9 mouse cellular contexts compared by ENCODE assay signal in genomic region chr2:26486835-26487321, GRCm38 (mm10). TPM values are rescaled to one million over a fixed set of nuclear protein-coding genes. Genes with fewer than 3 reads are reported as not detected.
DNase-seq lines count a peak whose midpoint lies in the region; ATAC-seq and TF ChIP-seq lines count a peak whose summit lies in the region.
"Had no signal": no experiment of that assay in that cellular context is flagged by ENCODE, and none has a peak within 500 bp of the region (broad histone marks: within the 10 kb centered on the region; RNA-seq: fewer than 3 reads in every experiment).

No protein-coding gene starts in this region.

- H3K4me1 ChIP-seq in forebrain, embryonic 12.5 days: peaks cover 98% of the 10 kb centered on the region
- H3K4me1 ChIP-seq in intestine, embryonic 16.5 days (ENCODE audit: control insufficient read depth, insufficient read depth, low read length): peaks cover 85% of the 10 kb centered on the region

- peak overlapping the region; percentile 46 for H3K4me2 ChIP-seq in forebrain, embryonic 12.5 days
- H3K4me2 ChIP-seq in intestine, embryonic 16.5 days (ENCODE audit: low read depth, low read length): no peak overlapping the region

- no peak for TF ChIP-seq CTCF in left cerebral cortex, adult 2 months (IDR thresholded peaks at IDR 0.05)

- peak overlapping the region; percentile 40; the same call in 1 of the 2 replicates for H3K27ac ChIP-seq in left cerebral cortex, adult 2 months
- H3K27ac ChIP-seq in forebrain, embryonic 12.5 days: peak overlapping the region; percentile 99
- H3K27ac ChIP-seq in intestine, embryonic 16.5 days (ENCODE audit: low read length): peak overlapping the region; percentile 74

- intact Hi-C loops in left cerebral cortex, adult 2 months (cut with DNase I): loop anchor here (1.0 kb wide), 1 partner anchor 13 kb away; no protein-coding TSS in a partner anchor

- no peaks in the 10 kb centered on the region for H3K9me3 ChIP-seq in forebrain, embryonic 12.5 days
- H3K9me3 ChIP-seq in intestine, embryonic 16.5 days (ENCODE audit: control insufficient read depth, low read length): no peaks in the 10 kb centered on the region

- no peaks in the 10 kb centered on the region for H3K27me3 ChIP-seq in forebrain, embryonic 12.5 days
- H3K27me3 ChIP-seq in intestine, embryonic 16.5 days (replicated peaks; ENCODE audit: control insufficient read depth, insufficient read depth, low read length): no peaks in the 10 kb centered on the region

- WGBS in forebrain, embryonic 12.5 days: 5% methylated on average over 3 of the region's 3 CpGs
- WGBS in intestine, embryonic 16.5 days: 35% methylated on average over 3 of the region's 3 CpGs

- H3K9ac ChIP-seq in forebrain, embryonic 12.5 days: peak overlapping the region; percentile 56
- peak overlapping the region; percentile 38; the same call in 1 of the 2 replicates for H3K9ac ChIP-seq in intestine, embryonic 16.5 days (ENCODE audit: low read depth, low read length)

- ATAC-seq in forebrain, embryonic 12.5 days (ENCODE audit: low FRiP score): no peak; the same call in 1 of the 2 replicates
- no peak for ATAC-seq in intestine, embryonic 16.5 days
- ATAC-seq in inflammation-experienced regulatory T-cells, adult 6 months: no peak

- DNase-seq in left cerebral cortex, adult 2 months (ENCODE audit: extremely low spot score in 1 of 2, low spot score in 2 of 2): no peak
- no peak for DNase-seq in left cerebral cortex, adult 18-20 months (ENCODE audit: low spot score in 2 of 2)
- DNase-seq in retina, embryonic 14.5 days (ENCODE audit: low spot score): peak; percentile 68
- DNase-seq in natural killer cell, adult 2 months (ENCODE audit: low spot score in 2 of 2): no peak
- DNase-seq in ovary, adult 18-20 months (ENCODE audit: low spot score): no peak

- H3K36me3 ChIP-seq in forebrain, embryonic 12.5 days (replicated peaks): peaks cover 38% of the 10 kb centered on the region
- H3K36me3 ChIP-seq in intestine, embryonic 16.5 days (ENCODE audit: control insufficient read depth, insufficient read depth, low read length): no peaks in the 10 kb centered on the region; the same call in 1 of the 2 replicates

- H3K4me3 ChIP-seq in left cerebral cortex, adult 2 months: no peak overlapping the region
- peak overlapping the region; percentile 8 for H3K4me3 ChIP-seq in forebrain, embryonic 12.5 days (replicated peaks)
- H3K4me3 ChIP-seq in intestine, embryonic 16.5 days (ENCODE audit: low read length): no peak overlapping the region

RNA-seq across cellular contexts. Expression of gene Notch1, which starts 29.6 kb away (rescaled TPM):
- total RNA-seq in left cerebral cortex, adult 2 months (2021): 10 to 100 TPM; 23.8 to 23.9 TPM
- 10 to 100 TPM; 17.8 to 19.1 TPM for total RNA-seq in left cerebral cortex, adult 18-20 months (2021)
- polyA plus RNA-seq in forebrain, embryonic 12.5 days (2016; fragmentation: Nextera tagmentation; extraction: Ambion mirVana): 49.5 and 61.8 TPM in 2 replicates
- 7.4 and 8.4 TPM in 2 replicates for polyA plus RNA-seq in intestine, embryonic 16.5 days (2015; fragmentation: Nextera tagmentation; extraction: Ambion mirVana)
- 10 to 100 TPM; 24.9 to 41.2 (median 27.0) TPM for polyA plus RNA-seq in inflammation-experienced regulatory T-cells, adult 6 months (2017; shearing (Covaris generic))
- total RNA-seq: MEL had no signal

RNA-seq across cellular contexts. Expression of gene Sec16a, which starts 41.9 kb away (rescaled TPM):
- 10 to 100 TPM; 50.6 to 50.9 TPM for total RNA-seq in left cerebral cortex, adult 2 months (2021)
- 10 to 100 TPM; 42.7 to 46.0 TPM for total RNA-seq in left cerebral cortex, adult 18-20 months (2021)
- 30.0 and 33.9 TPM in 2 replicates for polyA plus RNA-seq in forebrain, embryonic 12.5 days (2016; fragmentation: Nextera tagmentation; extraction: Ambion mirVana)
- 19.1 and 20.4 TPM in 2 replicates for polyA plus RNA-seq in intestine, embryonic 16.5 days (2015; fragmentation: Nextera tagmentation; extraction: Ambion mirVana)
- polyA plus RNA-seq in inflammation-experienced regulatory T-cells, adult 6 months (2017; shearing (Covaris generic)): 10 to 100 TPM; 18.4 to 28.4 (median 24.2) TPM

Comparison
In these comparisons a context has a peak if more than half of its experiments do, and no peak if none do; other contexts are left out.
1. H3K27ac ChIP-seq: peak in every context shown above with its lines; median percentile 99 in forebrain, embryonic 12.5 days; 74 in intestine, embryonic 16.5 days; 40 in left cerebral cortex, adult 2 months.